Mouse (Mus musculus): ENCODE results near the gene Smarcd1. TPM values are rescaled to one million over a fixed set of nuclear protein-coding genes. Genes with fewer than 3 reads are reported as not detected.

The Smarcd1 gene
- total RNA-seq (2023) = 64.2 TPM

GRCm38 (mm10) chr15:99701999-99702900 is at the start of gene Smarcd1:
Gene Smarcd1 (plus strand): TSS chr15:99702129.

GRCm38 (mm10) chr15:99670154-99670821 is 31.6 kb upstream of the Smarcd1 start, which contains the start of gene Asic1:
Gene Asic1 (plus strand): TSS chr15:99670368.

GRCm38 (mm10) chr15:99705440-99706048 is 3.6 kb downstream of the Smarcd1 start, which contains the start of gene Gm17349:
Gene Gm17349 (minus strand): TSS chr15:99705490.

GRCm38 (mm10) chr15:99717386-99718334 is 15.7 kb downstream of the Smarcd1 start, which contains the start of gene Gpd1:
Gene Gpd1 (plus strand): TSS chr15:99717515.

GRCm38 (mm10) chr15:99725341-99726155 is 23.6 kb downstream of the Smarcd1 start, which contains the start of gene Cox14:
Gene Cox14 (plus strand): TSS chr15:99725618.

Other genes with a start within 250 kb of the Smarcd1 start
- 42.2 TPM for gene Nckap5l, start 244.4 kb upstream of the Smarcd1 start, total RNA-seq (2023)
- 6.8 TPM for gene Bcdin3d, start 227.4 kb upstream of the Smarcd1 start, total RNA-seq (2023)
- not detected for gene Faim2, start 174.0 kb upstream of the Smarcd1 start, total RNA-seq (2023)
- not detected for gene Aqp2, start 123.1 kb upstream of the Smarcd1 start, total RNA-seq (2023)
- not detected for gene Aqp5, start 111.3 kb upstream of the Smarcd1 start, total RNA-seq (2023)
- gene Aqp6, start 100.7 kb upstream of the Smarcd1 start, total RNA-seq (2023) = not detected
- 6.7 TPM for gene Racgap1, start 50.5 kb upstream of the Smarcd1 start, total RNA-seq (2023)
- gene Asic1, start 31.8 kb upstream of the Smarcd1 start, total RNA-seq (2023) = not detected
- gene Gm17349, start 3.4 kb downstream of the Smarcd1 start, total RNA-seq (2023) = 2.6 TPM
- 1.3 TPM for gene Gpd1, start 15.4 kb downstream of the Smarcd1 start, total RNA-seq (2023)
- gene Cox14, start 23.5 kb downstream of the Smarcd1 start, total RNA-seq (2023) = 53.3 TPM
- gene Cers5, start 70.8 kb downstream of the Smarcd1 start, total RNA-seq (2023) = 62.7 TPM
- gene Lima1, start 173.3 kb downstream of the Smarcd1 start, total RNA-seq (2023) = 0.59 TPM

Data from CD4-positive naive resting alpha-beta T cell, adult 76 days (primary cell).